Mouse (Mus musculus) kidney, adult 8-10 months (tissue): Measurements from ENCODE around the gene Hcn4.

ENCODE experiments used
- DNase-seq, 2 experiments: peaks; one replicate each; pipeline ENCODE4 v3.0.0; 2022

The Hcn4 gene

GRCm38 (mm10) chr9:58823139-58823917, at the start of gene Hcn4:
Gene Hcn4, plus strand, starts transcription at chr9:58823412.
- no peak for DNase-seq

- no peak for DNase-seq
Measured at GRCm38 (mm10) chr9:58774761-58775160, 48.5 kb upstream of the Hcn4 start.

- peak in 1 of 2 experiments; percentile 7 for DNase-seq
Measured at GRCm38 (mm10) chr9:58775363-58775762, 47.8 kb upstream of the Hcn4 start.

GRCm38 (mm10) chr9:58789476-58789875, 33.7 kb upstream of the Hcn4 start:
- DNase-seq, result no peak

- DNase-seq, result no peak
Measured at GRCm38 (mm10) chr9:58798155-58798554, 25.1 kb upstream of the Hcn4 start.

GRCm38 (mm10) chr9:58801441-58801840, 21.8 kb upstream of the Hcn4 start:
- DNase-seq, result no peak

- no peak for DNase-seq
Measured at GRCm38 (mm10) chr9:58802294-58802693, 20.9 kb upstream of the Hcn4 start.

GRCm38 (mm10) chr9:58802802-58803201, 20.4 kb upstream of the Hcn4 start:
- no peak for DNase-seq

- peak; percentile 38 to 69 for DNase-seq
Measured at GRCm38 (mm10) chr9:58805601-58806318, 17.5 kb upstream of the Hcn4 start.

GRCm38 (mm10) chr9:58811171-58811570, 12.0 kb upstream of the Hcn4 start:
- no peak for DNase-seq

- no peak for DNase-seq
Measured at GRCm38 (mm10) chr9:58815552-58816260, 7.5 kb upstream of the Hcn4 start.

- no peak for DNase-seq
Measured at GRCm38 (mm10) chr9:58816458-58816857, 6.8 kb upstream of the Hcn4 start.

GRCm38 (mm10) chr9:58817676-58818075, 5.5 kb upstream of the Hcn4 start:
- DNase-seq, result no peak

- peak; percentile 26 to 37 for DNase-seq
Measured at GRCm38 (mm10) chr9:58822431-58823091, 651 bp upstream of the Hcn4 start.

- no peak for DNase-seq
Measured at GRCm38 (mm10) chr9:58823918-58824215, 655 bp downstream of the Hcn4 start.

GRCm38 (mm10) chr9:58829627-58830026, 6.4 kb downstream of the Hcn4 start:
- DNase-seq, result no peak

- DNase-seq, result peak; percentile 45 to 58
Measured at GRCm38 (mm10) chr9:58832939-58833338, 9.7 kb downstream of the Hcn4 start.

- no peak for DNase-seq
Measured at GRCm38 (mm10) chr9:58837174-58837573, 14.0 kb downstream of the Hcn4 start.

GRCm38 (mm10) chr9:58838504-58838903, 15.3 kb downstream of the Hcn4 start:
- no peak for DNase-seq

GRCm38 (mm10) chr9:58841655-58842054, 18.4 kb downstream of the Hcn4 start:
- DNase-seq, result peak; percentile 15 to 60

GRCm38 (mm10) chr9:58844597-58844996, 21.4 kb downstream of the Hcn4 start:
- DNase-seq, result no peak

GRCm38 (mm10) chr9:58847008-58847407, 23.8 kb downstream of the Hcn4 start:
- no peak for DNase-seq

GRCm38 (mm10) chr9:58847676-58848075, 24.5 kb downstream of the Hcn4 start:
- no peak for DNase-seq
